Mouse (Mus musculus) NIH3T3 (cell line): ENCODE results near the gene Plxnb2.
A peak's percentile ranks its signal among the peaks of the same experiment; 100 is the strongest.

ENCODE experiments used
- DNase-seq: peaks from one replicate; pipeline ENCODE4 v3.0.0-alpha.2; 2012; ENCODE audit warnings: low read depth

Plxnb2 gene

DNA sequence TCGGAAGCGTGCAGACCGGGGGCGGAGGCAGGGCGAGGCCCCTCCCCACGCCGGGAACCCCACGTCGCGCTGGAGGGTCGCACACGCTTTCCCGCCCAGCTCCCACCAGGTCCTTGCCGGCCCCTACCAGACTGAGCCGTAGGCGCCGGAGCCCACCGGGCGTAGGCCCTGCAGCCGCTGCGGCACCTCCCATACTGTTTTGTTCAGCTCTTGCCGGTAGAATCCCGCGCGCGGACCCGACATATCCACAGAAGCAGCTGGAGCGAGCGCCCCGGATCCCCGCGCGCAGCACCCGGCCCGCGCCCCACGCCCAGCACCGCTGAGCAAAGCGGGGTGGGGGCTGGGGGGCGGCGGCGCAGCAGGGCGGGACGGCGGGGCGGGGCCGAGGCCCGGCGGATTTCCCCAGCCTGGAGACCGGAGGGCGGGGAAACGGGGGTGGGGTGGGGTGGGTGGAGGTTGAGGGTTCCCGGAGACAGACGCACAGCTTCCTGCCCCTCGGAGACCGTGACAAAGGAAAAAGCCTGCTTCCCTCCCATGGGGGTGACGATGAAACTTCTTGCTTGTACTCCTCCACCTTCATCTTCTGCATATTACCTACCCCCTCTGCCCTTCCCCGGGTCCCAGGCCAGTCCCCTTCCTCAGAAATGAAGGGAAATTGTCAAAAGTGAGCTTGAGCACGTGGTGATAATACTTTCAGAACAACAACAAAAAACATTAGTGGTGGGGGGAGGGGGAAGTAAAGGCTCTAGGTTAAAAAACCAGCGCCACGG lies 31.1 kb downstream of the Plxnb2 start, which contains the start of gene Mapk11:
Gene Mapk11, minus strand, starts transcription at position 358 of the 770 bp plus-strand sequence.
- DNase-seq: peak; percentile 61

DNA sequence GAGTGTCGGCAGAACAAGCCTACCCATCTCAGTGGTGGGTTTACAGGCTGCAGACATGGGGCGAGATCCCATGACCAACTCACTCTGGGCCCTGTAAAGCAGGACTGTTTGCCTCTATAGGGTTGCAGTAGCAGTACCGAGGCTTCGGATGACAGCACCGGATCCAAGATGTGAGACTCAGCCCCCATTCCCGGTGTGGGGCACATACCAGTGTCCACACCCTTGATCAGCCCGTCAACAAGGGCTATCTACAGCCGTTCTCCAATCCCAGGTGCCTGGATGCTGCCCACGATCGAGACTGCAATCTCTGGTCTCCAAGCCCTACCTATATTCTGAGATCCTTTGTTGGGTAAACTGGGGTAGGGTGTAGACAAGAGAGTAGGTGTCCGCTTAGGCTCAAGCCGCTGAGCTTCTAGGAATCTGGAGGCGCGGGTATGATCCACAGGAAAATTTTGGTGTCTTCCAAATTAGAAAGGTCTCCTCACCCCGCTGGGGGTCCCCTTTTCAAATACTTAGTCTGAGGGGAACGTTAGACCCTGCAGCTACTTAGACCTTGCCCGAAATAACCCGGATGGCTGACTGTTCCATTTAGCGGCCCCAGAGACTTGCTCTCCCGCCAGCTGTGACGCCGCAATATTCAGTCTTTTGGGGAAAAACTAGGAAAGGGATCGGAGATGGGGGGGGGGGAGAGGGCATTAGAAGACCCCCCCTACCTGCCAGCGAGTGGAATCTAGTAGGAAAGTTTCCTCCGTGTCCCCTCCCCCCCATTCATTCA lies 31.9 kb downstream of the Plxnb2 start:
- no peak for DNase-seq

- DNase-seq: no peak
These were observed 32.7 kb downstream of the Plxnb2 start for GRCm38 (mm10) chr15:89147895-89148294.

GRCm38 (mm10) chr15:89147456-89147855 lies 33.1 kb downstream of the Plxnb2 start:
- DNase-seq: no peak

- no peak for DNase-seq
These were observed 33.6 kb downstream of the Plxnb2 start for GRCm38 (mm10) chr15:89147024-89147423.

- no peak for DNase-seq
These were observed 34.1 kb downstream of the Plxnb2 start for GRCm38 (mm10) chr15:89146537-89146936.

- DNase-seq: no peak
These were observed 34.7 kb downstream of the Plxnb2 start for GRCm38 (mm10) chr15:89145813-89146350.

DNA sequence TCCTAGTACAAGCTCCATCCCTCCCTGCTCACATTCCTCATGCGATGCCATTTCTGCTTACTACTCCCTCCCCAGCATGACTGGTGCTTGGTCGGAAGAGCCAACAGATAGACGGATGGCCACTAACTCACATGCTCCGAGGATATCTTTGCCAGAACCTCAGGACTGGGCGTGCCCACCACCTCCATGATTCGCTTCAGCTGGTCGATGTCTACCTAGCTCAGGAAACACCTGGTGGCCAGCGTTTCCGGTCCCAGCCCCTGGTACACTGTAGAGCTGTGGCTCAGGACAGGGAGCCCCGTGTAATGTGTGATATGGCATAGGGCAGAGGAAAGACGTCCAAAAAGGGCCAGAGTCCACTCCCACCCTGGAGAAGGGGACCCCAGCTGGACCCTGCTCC lies 35.6 kb downstream of the Plxnb2 start:
- no peak for DNase-seq

- DNase-seq: no peak
These were observed 37.5 kb downstream of the Plxnb2 start for GRCm38 (mm10) chr15:89143134-89143533.

DNA sequence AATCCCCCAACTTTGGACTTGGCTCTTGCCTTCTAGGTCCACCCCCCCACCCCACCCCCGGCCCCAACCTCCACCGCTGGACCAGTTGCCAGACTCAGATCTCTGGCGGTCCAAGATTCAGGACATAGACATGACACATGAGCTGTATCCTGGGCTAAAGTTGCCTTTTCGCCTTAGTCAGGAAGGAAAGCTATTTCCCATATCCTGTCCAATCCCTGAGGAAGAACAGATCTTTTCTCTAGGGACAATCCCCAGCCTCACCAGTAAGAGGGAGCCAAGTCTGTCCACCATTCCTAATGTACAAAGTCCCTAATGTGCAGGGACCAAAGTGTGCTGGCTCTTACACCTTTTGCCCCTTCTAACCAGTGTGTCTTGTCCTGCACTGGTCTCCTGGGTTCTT lies 38.7 kb downstream of the Plxnb2 start:
- no peak for DNase-seq

DNA sequence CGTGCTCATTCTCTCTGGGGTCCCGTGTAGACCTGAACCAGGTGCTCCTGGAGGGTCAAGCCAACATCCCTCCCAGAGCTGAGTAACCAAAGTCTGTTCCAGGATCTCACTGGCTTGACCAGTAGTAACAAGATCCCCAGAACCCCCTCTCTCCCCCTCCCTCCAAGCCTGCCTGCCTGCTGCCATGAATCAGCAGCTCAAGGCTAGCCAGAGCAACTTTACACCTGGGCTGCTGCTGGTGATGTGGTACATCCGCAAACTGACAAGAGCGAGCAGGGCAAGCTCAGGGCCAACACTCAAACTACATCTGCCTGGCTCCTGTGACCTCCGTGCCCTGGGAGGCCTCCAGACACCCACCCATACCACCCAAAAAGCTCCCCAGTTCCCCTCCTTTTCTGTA lies 39.1 kb downstream of the Plxnb2 start:
- DNase-seq: no peak

- peak; percentile 21 for DNase-seq
These were observed 39.8 kb downstream of the Plxnb2 start, which contains the start of gene Mapk12 for GRCm38 (mm10) chr15:89140659-89141252. Gene Mapk12 (minus strand): TSS chr15:89140703.

DNA sequence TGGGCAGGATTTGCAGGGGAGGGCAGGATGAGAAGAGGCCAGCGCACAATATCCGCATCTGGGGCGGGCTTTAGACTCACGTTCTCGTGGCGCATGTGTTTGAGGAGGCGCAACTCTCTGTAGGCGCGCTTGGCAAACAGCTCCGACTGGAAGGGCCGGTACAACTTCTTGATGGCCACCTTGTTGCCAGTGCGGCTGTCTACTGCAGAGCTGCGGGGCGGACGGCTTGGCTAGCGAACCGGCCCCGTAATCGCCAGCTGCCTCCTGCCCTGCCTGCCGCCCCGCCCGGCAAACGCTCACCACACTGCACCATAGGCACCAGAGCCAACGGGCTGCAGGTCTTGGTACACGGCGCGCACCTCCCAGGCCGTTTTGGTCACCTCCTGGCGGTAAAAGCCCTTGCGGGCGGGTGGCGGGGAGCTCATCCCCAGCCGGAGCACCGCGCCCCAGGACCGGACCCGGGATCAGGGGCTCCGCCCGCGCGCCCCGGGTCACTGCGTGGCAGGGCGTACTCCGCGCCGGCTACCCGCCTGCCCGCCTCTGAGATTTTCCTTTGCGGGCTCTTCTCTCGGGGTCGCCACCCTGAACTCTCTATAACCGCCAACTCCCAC lies 40.4 kb downstream of the Plxnb2 start:
- no peak for DNase-seq

DNA sequence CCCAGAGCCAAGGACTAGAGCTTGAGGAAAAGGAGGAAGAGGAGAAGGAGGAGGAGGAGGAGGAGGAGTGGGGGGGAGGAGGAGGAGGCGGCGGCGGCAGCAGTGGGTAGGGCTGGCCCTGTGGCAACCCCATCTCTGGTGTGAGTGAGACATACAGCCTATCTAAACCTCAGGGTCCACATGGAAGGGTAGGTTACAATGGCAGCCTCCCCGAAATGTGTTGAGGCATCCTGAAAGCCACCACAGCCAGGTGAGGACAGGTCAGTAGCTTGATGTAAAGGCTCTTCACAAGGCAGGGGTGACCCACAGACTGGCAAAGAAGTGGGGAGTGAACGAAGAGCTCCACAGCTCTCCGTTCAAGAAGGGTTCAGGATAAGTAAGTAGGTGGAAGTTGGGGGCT lies 42.1 kb downstream of the Plxnb2 start:
- DNase-seq: no peak

DNA sequence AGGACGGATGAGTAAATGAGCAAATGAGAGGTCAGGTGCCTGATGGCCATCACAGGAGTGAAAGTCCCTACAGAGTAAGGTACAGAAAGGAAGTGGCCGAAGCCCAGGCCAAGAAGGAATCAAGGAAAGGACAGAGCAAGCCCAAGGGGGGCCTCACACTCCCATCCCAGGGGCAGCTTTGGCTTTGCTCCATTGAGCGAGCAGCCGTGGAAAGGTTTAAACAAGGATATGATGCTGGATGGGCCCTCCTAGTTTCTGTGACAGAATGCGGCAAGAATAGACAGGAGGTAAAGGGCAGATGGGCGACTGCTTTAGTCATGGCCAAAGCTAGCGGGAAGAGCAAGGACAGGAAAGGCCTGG lies 42.6 kb downstream of the Plxnb2 start:
- no peak for DNase-seq

- DNase-seq: no peak
These were observed 43.1 kb downstream of the Plxnb2 start for GRCm38 (mm10) chr15:89137378-89138045.

GRCm38 (mm10) chr15:89136461-89137155 lies 44.0 kb downstream of the Plxnb2 start:
- no peak for DNase-seq

DNA sequence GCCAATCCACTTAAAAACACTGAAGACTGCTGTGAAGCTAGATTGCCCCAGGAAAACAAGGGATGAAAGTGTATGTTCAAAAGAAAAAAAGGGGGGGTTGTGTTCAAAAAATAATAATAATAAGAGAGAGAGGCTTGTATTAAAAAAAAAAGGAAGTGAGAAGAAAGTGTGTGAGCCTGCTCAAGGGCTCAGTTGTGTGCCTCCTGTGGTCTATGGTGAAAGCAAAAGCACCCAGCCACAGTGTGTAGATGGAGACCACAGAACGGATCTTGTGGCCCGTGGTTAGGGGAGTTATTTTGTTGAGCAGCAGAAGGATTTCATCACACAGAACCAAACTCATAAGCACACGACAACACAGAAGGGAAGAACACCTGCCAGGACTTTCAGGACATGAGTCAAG lies 49.3 kb downstream of the Plxnb2 start:
- DNase-seq: no peak

- no peak for DNase-seq
These were observed 50.3 kb downstream of the Plxnb2 start for GRCm38 (mm10) chr15:89130245-89130644.

GRCm38 (mm10) chr15:89128382-89129350 lies 51.9 kb downstream of the Plxnb2 start, which contains the start of gene Hdac10:
Gene Hdac10 (minus strand): TSS chr15:89128700.
- DNase-seq: peak; percentile 89
